Mouse (Mus musculus): ENCODE data around the gene Prkag2.

DNA sequence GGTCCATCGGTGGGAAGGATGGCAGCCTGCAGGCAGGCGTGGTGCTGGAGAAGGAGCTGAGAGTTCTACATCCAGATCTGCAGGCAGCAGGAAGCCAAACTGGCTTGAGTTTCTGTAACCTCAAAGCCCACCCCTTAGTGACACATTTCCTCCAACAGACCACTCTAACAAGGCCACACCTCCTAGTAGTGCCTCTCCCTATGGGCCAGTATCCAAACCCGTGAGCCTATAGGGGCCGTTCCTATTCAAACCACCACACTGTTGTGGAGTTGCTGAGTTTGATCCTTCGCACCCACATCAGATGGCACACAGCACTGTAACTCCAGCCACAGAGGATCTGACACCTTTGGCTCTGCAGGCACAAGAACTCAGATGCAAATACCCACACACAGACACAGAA, 185.3 kb downstream of the Prkag2 start:
- TF ChIP-seq MYOG (IDR thresholded peaks at IDR 0.05; ENCODE audit: control insufficient read depth, extremely low read depth, insufficient read length) (no peak), CTCF (IDR thresholded peaks at IDR 0.05; ENCODE audit: control insufficient read depth, insufficient read depth, insufficient read length) (no peak), MYOD1 (IDR thresholded peaks at IDR 0.05; ENCODE audit: control insufficient read depth, insufficient read length, low read depth) (no peak), USF1 (IDR thresholded peaks at IDR 0.05; ENCODE audit: low read depth) (no peak), CEBPB (IDR thresholded peaks at IDR 0.05; ENCODE audit: low read depth) (no peak), MAX (IDR thresholded peaks at IDR 0.05) (no peak)
